Mouse (Mus musculus) 3T3-L1 (cell line): ENCODE measurements around the gene Tnfrsf1a.

Experiments used
- DNase-seq: peaks from one replicate; pipeline ENCODE4 v3.0.0-alpha.2; 2015; ENCODE audit warnings: low read depth, low spot score

Gene Tnfrsf1a

GRCm38 (mm10) chr6:125385066-125385974, 36.2 kb downstream of the Tnfrsf1a start:
- DNase-seq: peak; percentile 51

- no peak for DNase-seq
Observed at GRCm38 (mm10) chr6:125386080-125386479, 36.9 kb downstream of the Tnfrsf1a start.

DNA sequence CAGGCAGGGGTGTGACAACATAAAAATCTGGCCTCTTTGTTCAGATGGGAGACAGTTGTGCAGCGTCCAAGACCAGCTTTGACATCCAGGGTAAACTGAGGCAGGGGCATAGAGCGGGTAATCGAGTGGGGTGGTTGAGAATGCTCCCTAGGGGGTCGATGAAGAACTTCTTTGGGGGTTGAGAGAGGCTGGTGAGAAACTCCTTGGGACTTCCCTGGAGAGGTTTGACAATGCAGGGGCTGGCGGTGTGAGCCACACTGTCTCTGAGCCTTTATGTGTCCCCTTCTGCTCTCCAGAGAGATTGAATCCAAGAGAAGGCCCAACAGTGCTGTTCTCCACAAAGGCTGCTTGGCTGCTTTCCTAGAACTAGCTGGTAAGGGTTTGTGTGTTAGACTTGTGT, 40.7 kb downstream of the Tnfrsf1a start:
- no peak for DNase-seq

- no peak for DNase-seq
Observed at GRCm38 (mm10) chr6:125405461-125406382, 56.6 kb downstream of the Tnfrsf1a start.

DNA sequence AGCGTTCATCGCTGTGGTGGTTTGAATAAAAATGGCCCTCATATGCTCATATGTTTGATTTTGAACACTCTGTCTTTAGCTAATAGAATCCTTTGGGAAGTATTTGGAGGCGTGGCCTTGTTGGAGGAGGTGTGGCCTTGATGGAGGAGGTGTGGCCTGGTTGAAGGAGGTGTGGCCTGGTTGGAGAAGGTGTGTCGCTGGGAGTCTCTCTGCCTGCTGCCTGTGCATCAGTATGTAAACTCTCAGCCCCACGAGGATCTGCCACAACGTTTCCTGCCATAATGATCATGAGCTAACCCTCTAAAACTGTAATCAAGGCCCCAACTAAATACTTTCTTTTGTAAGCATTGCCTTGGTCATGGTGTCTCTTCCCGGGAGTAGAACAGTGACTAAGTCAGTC, 58.1 kb downstream of the Tnfrsf1a start:
- peak; percentile 35 for DNase-seq

GRCm38 (mm10) chr6:125407657-125408056, 58.5 kb downstream of the Tnfrsf1a start:
- peak; percentile 75 for DNase-seq

- no peak for DNase-seq
Observed at GRCm38 (mm10) chr6:125410551-125410950, 61.4 kb downstream of the Tnfrsf1a start.

GRCm38 (mm10) chr6:125410995-125411547, 61.9 kb downstream of the Tnfrsf1a start:
- peak; percentile 74 for DNase-seq

GRCm38 (mm10) chr6:125411661-125412060, 62.5 kb downstream of the Tnfrsf1a start:
- DNase-seq: no peak
